Mouse (Mus musculus) brain, embryonic 14.5 days (tissue): Measurements from ENCODE around the gene Vsig1.

Experiments used
- CTCF ChIP-seq: fragments of 200-500 bp; IDR thresholded peaks from 2 replicates; pipeline ENCODE4 v1.5.1; 2012; ENCODE audit warnings: inconsistent platforms, mild to moderate bottlenecking, moderate library complexity, borderline replicate concordance; ENCODE audit not compliant: insufficient read depth, insufficient read length; ENCODE audit errors: extremely low read depth
- POLR2A ChIP-seq: fragments of 200-500 bp; IDR thresholded peaks from 2 replicates; pipeline ENCODE4 v1.6.1; 2012; ENCODE audit warnings: mild to moderate bottlenecking, inconsistent platforms, borderline replicate concordance; ENCODE audit not compliant: poor library complexity, insufficient read depth, insufficient read length, severe bottlenecking; ENCODE audit errors: extremely low read depth

GRCm38 (mm10) chrX:140978943-140979342 is 71.5 kb downstream of the Vsig1 start:
- TF ChIP-seq CTCF: no peak
- TF ChIP-seq POLR2A: no peak
